Mouse (Mus musculus) heart, postnatal 0 days (tissue): Measurements from ENCODE around the gene Camta1. TPM values are rescaled to one million over a fixed set of nuclear protein-coding genes. Genes with fewer than 3 reads are reported as not detected.

Source experiments
- ATAC-seq: fragments of 200-750 bp; cut with Nextera tagmentation; 2 replicates; pipeline ENCODE4 v1.8.0; 2017; ENCODE audit warnings: low read depth, moderate number of reproducible peaks, moderate library complexity; ENCODE audit not compliant: insufficient read depth
- DNase-seq: peaks from one replicate; pipeline ENCODE4 v3.0.0-alpha.2; 2016; ENCODE audit warnings: low spot score
- H3K27ac ChIP-seq: fragments of 300-500 bp; sonication (generic); 2 replicates; pipeline ENCODE4 v1.5.1; 2014; ENCODE audit warnings: low read depth, mild to moderate bottlenecking
- H3K27me3 ChIP-seq: fragments of 300-500 bp; sonication (generic); 2 replicates; pipeline ENCODE4 v1.6.1; 2014; ENCODE audit warnings: low read length, mixed read lengths; ENCODE audit not compliant: control insufficient read depth, insufficient read depth
- H3K36me3 ChIP-seq: fragments of 300-500 bp; sonication (generic); replicated peaks from 2 replicates; pipeline ENCODE4 v1.6.1; 2014; ENCODE audit warnings: low read length, mixed read lengths; ENCODE audit not compliant: control insufficient read depth, insufficient read depth
- H3K4me1 ChIP-seq: fragments of 300-500 bp; sonication (generic); 2 replicates; pipeline ENCODE4 v1.6.1; 2014; ENCODE audit warnings: antibody characterized with exemption; ENCODE audit not compliant: control insufficient read depth, insufficient read depth
- H3K4me2 ChIP-seq: fragments of 300-500 bp; sonication (generic); 2 replicates; pipeline ENCODE4 v1.6.1; 2014; ENCODE audit warnings: low read depth, mild to moderate bottlenecking, low read length, moderate library complexity
- H3K4me3 ChIP-seq: fragments of 300-500 bp; sonication (generic); 2 replicates; pipeline ENCODE4 v1.5.1; 2014; ENCODE audit warnings: low read depth, low read length
- H3K9ac ChIP-seq: fragments of 300-500 bp; sonication (generic); replicated peaks from 2 replicates; pipeline ENCODE4 v1.6.1; 2014; ENCODE audit warnings: low read depth, low read length, mixed read lengths
- H3K9me3 ChIP-seq: fragments of 300-500 bp; sonication (generic); replicated peaks from 2 replicates; pipeline ENCODE4 v1.6.1; 2016; ENCODE audit warnings: low read length; ENCODE audit not compliant: control insufficient read depth
- CTCF ChIP-seq: IDR thresholded peaks from 2 replicates; pipeline ENCODE4 v1.5.1; 2016; ENCODE audit warnings: antibody characterized with exemption, control low read depth, low read depth
- EP300 ChIP-seq: IDR thresholded peaks from 2 replicates; pipeline ENCODE4 v1.6.1; 2016; ENCODE audit warnings: antibody characterized with exemption, low read depth
- WGBS: fragments of 180-500 bp; shearing (Covaris S2); extraction: QIAGEN DNeasy Blood & Tissue Kit; methylation state at CpG from one replicate; pipeline ENCODE4 v1.1.7; 2014; 5-methylcytosine and 5-hydroxymethylcytosine counted together
- polyA plus RNA-seq: library from polyadenylated mRNA; unstranded; fragments of >200 nt; fragmentation: Nextera tagmentation; extraction: Ambion mirVana; gene quantifications from 2 replicates; pipeline ENCODE4 v1.2.1, GENCODE M21; 2015
- total RNA-seq: library from RNA; depleted of rRNA; stranded (reverse); fragments of >200 nt; gene quantifications from 2 replicates; pipeline ENCODE4 v1.2.3, GENCODE M21; 2014; ENCODE audit warnings: low replicate concordance

Gene Camta1
- total and polyA plus RNA-seq, 2 experiments from 2014 or later, result 72.7 to 240 TPM

- Histone ChIP-seq H3K4me1 (no peaks in the 10 kb centered on the region), H3K4me3 (no peak overlapping the region), H3K36me3 (no peaks in the 10 kb centered on the region), H3K4me2 (no peak overlapping the region), H3K9ac (no peak overlapping the region), H3K27ac (no peak overlapping the region), H3K9me3 (no peaks in the 10 kb centered on the region), H3K27me3 (no peaks in the 10 kb centered on the region)
- TF ChIP-seq CTCF, result no peak
- TF ChIP-seq EP300, result no peak
- no peak for ATAC-seq
- DNase-seq, result no peak
- 75% methylated on average over 5 of the region's 5 CpGs for WGBS
Observed at GRCm38 (mm10) chr4:151770697-151771096, 91.0 kb downstream of the Camta1 start.

DNA sequence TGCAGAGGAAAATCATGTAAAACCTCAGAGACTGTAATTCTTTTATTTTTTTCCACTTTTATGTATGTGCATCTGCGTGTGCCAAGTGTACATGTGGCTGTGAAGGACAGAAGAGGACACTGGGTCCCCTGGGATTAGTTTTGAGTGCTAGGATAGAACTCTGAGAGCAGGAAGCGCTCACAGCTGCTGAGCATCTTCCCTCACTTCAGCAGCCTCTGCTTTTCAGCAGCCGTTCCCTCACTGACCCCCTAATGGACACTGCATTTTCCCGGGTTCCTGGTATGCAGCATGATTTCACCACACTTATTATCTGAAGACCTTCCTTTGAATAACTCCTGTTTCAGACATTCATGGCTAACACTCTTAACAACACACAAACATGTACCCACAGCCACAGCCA is 93.9 kb downstream of the Camta1 start:
- DNase-seq (no peak), ATAC-seq (no peak)
- TF ChIP-seq EP300, result no peak
- no peak for TF ChIP-seq CTCF
- no peak overlapping the region for H3K4me3 ChIP-seq
- H3K27me3 ChIP-seq, result no peaks in the 10 kb centered on the region
- no peaks in the 10 kb centered on the region for H3K4me1 ChIP-seq
- H3K9ac ChIP-seq, result no peak overlapping the region
- WGBS, result 57% methylated on average over 4 of the region's 4 CpGs
- H3K27ac ChIP-seq, result no peak overlapping the region
- no peaks in the 10 kb centered on the region for H3K9me3 ChIP-seq
- no peak overlapping the region for H3K4me2 ChIP-seq
- H3K36me3 ChIP-seq, result no peaks in the 10 kb centered on the region

- no peaks in the 10 kb centered on the region for H3K27me3 ChIP-seq
- no peaks in the 10 kb centered on the region for H3K4me1 ChIP-seq
- no peaks in the 10 kb centered on the region for H3K9me3 ChIP-seq
- DNase-seq (no peak), ATAC-seq (no peak)
- 77% methylated on average over 8 of the region's 8 CpGs for WGBS
- H3K4me3 ChIP-seq, result no peak overlapping the region
- no peak overlapping the region for H3K27ac ChIP-seq
- TF ChIP-seq EP300 (no peak), CTCF (no peak)
- H3K36me3 ChIP-seq, result 0 out of 2 replicates have a peak, but pooled peaks cover 2% of the 10 kb centered on the region
- no peak overlapping the region for H3K4me2 ChIP-seq
- H3K9ac ChIP-seq, result no peak overlapping the region
Observed at GRCm38 (mm10) chr4:151767361-151767760, 94.3 kb downstream of the Camta1 start.

DNA sequence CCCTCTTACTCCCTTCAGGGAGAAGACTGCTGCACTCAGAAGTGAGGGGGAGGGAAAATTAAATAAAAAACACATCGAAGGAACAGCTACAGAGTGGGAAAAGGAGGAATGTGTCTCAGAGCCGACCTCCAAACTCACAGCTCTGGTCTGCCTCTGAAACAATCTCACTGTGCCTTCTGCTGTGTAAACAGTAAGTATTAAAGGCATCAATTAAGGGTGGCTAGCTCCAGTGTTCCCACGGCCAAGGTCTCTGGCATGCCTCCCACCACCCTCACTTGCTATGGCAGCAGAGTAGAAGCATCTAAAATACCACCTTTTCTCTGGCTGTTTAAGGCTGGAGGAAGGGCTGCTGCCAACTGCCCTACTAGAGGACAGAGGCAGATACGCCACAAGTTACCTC is 96.3 kb downstream of the Camta1 start:
- H3K27me3 ChIP-seq, result no peaks in the 10 kb centered on the region
- 76% methylated on average over 4 of the region's 4 CpGs for WGBS
- ATAC-seq, result no peak

DNA sequence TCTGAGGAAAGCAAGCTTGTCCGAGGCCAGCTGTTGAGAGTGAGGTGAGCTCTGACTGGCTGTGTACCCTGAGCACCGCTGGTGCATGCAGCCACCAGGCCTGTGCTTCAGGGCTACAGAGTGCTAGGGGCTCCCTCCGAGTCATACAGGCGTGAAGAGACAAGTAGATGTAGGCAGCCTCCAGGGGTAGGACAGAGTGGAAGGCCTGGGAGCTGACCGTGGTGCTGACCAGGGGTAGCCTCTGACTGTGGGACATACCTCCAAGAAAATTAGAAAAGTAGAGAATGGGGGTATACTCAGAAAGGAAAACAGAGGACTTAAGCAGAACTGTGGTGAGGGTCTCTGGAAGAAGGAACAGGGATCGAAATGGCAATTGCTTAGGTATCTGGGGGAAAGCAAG is 97.7 kb downstream of the Camta1 start:
- ATAC-seq (no peak; the same call in 1 of the 2 replicates), DNase-seq (no peak)
- H3K9me3 ChIP-seq, result no peaks in the 10 kb centered on the region
- H3K4me3 ChIP-seq, result no peak overlapping the region
- H3K36me3 ChIP-seq, result 0 out of 2 replicates have a peak, but pooled peaks cover 3% of the 10 kb centered on the region
- TF ChIP-seq EP300 (no peak), CTCF (no peak)
- H3K27me3 ChIP-seq, result no peaks in the 10 kb centered on the region
- H3K27ac ChIP-seq, result no peak overlapping the region
- H3K4me1 ChIP-seq, result no peaks in the 10 kb centered on the region
- H3K9ac ChIP-seq, result no peak overlapping the region
- no peak overlapping the region for H3K4me2 ChIP-seq
- 28% methylated on average over 6 of the region's 6 CpGs for WGBS

More for the DNA sequence above, 96.3 kb downstream of the Camta1 start:
- H3K9ac ChIP-seq, result no peak overlapping the region
- no peak overlapping the region for H3K27ac ChIP-seq
- TF ChIP-seq CTCF, result no peak
- no peak for TF ChIP-seq EP300
- H3K4me1 ChIP-seq, result no peaks in the 10 kb centered on the region
- no peaks in the 10 kb centered on the region for H3K9me3 ChIP-seq
- H3K4me2 ChIP-seq, result no peak overlapping the region
- DNase-seq, result no peak
- no peak overlapping the region for H3K4me3 ChIP-seq
- 0 out of 2 replicates have a peak, but pooled peaks cover 3% of the 10 kb centered on the region for H3K36me3 ChIP-seq

DNA sequence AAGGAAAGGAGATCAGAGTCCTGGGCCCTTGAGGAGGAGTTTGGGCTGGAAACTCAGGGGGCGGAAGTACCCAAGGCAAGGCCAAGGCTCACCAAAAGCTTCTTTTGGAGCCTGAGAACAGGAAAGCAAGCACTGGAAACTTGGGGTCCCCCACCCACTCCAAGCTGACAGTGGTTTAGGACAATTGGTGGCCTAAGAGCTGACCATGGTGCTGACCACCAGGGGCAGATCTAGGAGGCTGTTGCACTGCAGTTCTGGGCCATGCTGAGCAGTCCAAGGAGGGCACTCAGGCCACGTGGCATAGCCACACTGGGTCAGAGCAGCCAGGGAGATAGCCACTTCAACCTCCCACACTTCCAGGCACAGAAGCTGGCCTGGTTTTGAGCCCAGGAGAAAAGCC is 102.6 kb downstream of the Camta1 start:
- Histone ChIP-seq H3K27me3 (no peaks in the 10 kb centered on the region), H3K27ac (no peak overlapping the region), H3K36me3 (0 out of 2 replicates have a peak, but pooled peaks cover 3% of the 10 kb centered on the region), H3K4me1 (no peaks in the 10 kb centered on the region), H3K9me3 (no peaks in the 10 kb centered on the region), H3K4me2 (no peak overlapping the region), H3K9ac (no peak overlapping the region), H3K4me3 (no peak overlapping the region)
- TF ChIP-seq EP300, result no peak
- TF ChIP-seq CTCF, result 0 out of 2 replicates have a peak, but pooled peaks have one; percentile 7
- ATAC-seq, result no peak
- WGBS, result 62% methylated on average over 2 of the region's 2 CpGs
- no peak for DNase-seq
